Mouse (Mus musculus): Measurements from ENCODE around the gene Rad51b. TPM values are rescaled to one million over a fixed set of nuclear protein-coding genes. Genes with fewer than 3 reads are reported as not detected.

Rad51b gene
- polyA plus RNA-seq, 1 experiment from 2014 or later = 1.4 TPM

DNA sequence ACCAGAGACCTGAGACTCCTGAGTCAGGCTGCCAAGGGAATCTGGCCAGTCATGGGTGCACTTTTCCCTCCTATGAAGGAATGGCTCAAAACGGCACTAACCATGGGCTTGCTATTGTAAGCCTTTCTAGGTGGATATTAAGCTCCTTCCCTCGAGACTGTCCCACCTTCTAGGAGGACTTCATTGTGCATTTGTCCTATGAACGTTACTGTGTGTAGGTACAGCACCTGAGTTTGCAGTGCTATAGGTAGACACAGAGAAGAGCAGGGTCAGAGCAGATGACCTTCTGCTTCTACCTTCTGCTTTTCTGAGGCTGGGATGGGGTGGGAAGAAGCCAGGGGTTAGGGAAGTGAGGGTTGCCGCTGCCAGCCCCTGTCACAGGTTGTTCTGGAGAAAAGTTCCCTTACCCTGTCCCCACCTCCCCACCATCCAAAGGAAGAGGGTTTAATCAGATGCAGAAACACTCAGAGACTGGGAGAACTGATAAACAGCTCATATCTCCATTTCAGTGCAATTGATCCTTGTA, 329.5 kb downstream of the Rad51b start:
- Histone ChIP-seq H3K36me3 (no peaks in the 10 kb centered on the region), H3K9me3 (no peaks in the 10 kb centered on the region), H3K4me2 (no peak overlapping the region), H3K27ac (replicated peaks) (peak overlapping the region; percentile 52; the same call in 1 of the 2 replicates), H3K4me3 (no peak overlapping the region), H3K4me1 (replicated peaks) (peaks cover 22% of the 10 kb centered on the region), H3K27me3 (no peaks in the 10 kb centered on the region), H3K9ac (no peak overlapping the region)
- WGBS = 42% methylated on average over 4 of the region's 4 CpGs
- no peak for ATAC-seq (ENCODE audit: low read depth)

DNA sequence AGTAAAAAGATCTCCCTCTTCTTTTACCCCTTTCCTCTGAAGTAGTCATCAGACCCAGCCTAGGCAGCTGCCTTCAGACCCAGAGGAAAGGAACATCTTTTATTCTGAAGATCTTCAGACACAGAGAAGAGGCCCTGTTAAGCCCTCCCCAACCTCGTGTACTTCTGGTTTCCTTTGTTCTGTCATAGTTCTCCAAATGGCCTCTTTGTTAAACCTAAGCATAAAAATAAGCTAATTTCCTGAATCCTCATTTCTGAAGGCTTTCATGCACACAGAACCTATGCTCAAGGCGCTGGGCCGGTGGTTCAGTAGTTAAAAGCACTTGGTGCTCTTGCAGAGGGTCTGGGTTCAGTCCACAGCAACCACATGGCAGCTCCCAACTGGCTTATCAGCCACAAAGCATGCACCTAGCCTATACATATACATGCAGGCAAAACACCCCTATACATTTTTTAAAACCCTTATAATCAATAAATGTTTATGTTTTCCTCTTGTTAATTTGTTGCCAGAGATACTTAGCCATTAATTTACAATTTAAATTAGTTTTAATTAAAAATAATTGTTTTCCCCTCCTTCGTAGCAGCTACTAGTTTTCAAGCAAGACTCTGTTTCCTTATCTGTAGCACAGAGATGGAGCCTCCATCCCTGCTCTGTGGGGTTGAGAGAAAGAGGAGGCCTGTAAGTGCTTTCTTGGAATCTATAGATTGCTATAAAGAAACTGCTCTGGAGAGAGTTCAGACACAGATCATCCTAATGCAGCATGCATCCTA, 330.5 kb downstream of the Rad51b start:
- Histone ChIP-seq H3K4me3 (no peak overlapping the region), H3K27me3 (no peaks in the 10 kb centered on the region), H3K27ac (replicated peaks) (no peak overlapping the region), H3K9me3 (no peaks in the 10 kb centered on the region), H3K4me2 (no peak overlapping the region), H3K36me3 (no peaks in the 10 kb centered on the region), H3K9ac (no peak overlapping the region), H3K4me1 (replicated peaks) (peaks cover 22% of the 10 kb centered on the region)
- WGBS = 45% methylated on average over 4 of the region's 4 CpGs
- ATAC-seq (ENCODE audit: low read depth) = no peak

GRCm38 (mm10) chr12:79628121-79628774, 331.2 kb downstream of the Rad51b start:
- Histone ChIP-seq H3K4me2 (no peak overlapping the region), H3K9ac (no peak overlapping the region), H3K27me3 (no peaks in the 10 kb centered on the region), H3K4me3 (no peak overlapping the region), H3K27ac (replicated peaks) (no peak overlapping the region), H3K36me3 (no peaks in the 10 kb centered on the region), H3K4me1 (replicated peaks) (peaks cover 22% of the 10 kb centered on the region), H3K9me3 (no peaks in the 10 kb centered on the region)
- WGBS = 73% methylated on average over 5 of the region's 5 CpGs
- ATAC-seq (ENCODE audit: low read depth) = no peak

DNA sequence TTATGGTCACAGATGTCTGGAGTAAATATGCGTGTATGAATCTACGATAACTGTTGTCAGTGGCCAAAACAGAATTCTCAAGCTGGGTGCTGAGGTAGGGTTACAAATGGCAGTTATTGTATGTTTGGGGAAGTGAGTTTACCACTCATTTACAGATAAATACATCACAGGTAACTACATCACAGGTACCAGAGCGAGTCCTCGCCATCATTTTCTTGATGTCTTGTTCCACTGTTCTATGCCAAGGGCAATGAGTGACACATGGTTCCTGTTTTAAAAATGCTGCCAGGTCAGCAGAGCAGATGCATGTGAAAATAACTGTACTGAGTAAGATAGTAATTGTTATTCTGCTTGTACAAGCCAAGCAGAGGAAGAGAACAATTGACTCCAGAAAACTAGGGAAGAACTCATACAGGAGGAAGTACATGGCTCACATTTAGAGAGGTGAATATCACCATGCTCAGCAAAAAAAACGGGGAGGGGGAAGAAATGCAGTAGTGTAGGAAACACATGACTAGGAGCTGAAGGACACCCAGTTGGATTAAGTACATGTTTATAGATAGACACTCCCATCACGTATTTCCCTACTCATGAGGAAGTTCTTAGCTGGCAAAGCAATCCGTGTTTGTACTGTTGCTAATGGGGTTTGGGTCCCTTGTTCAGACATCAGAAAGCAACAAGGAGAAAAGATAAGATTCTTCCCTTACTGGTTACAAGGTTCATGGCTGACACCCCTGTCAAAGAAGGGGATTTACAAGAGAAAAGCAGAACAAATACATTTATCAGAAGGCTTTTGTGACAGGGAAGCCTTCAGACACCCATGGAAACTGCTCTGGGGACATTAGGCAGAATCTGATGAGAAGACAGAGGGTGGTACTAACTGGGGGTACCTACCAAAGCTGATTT, 333.1 kb downstream of the Rad51b start:
- no peak overlapping the region for H3K4me2 ChIP-seq
- H3K27ac ChIP-seq (replicated peaks) = no peak overlapping the region
- peaks cover 22% of the 10 kb centered on the region for H3K4me1 ChIP-seq (replicated peaks)
- no peaks in the 10 kb centered on the region for H3K27me3 ChIP-seq
- H3K9me3 ChIP-seq = no peaks in the 10 kb centered on the region
- ATAC-seq (ENCODE audit: low read depth) = no peak
- H3K4me3 ChIP-seq = no peak overlapping the region
- H3K9ac ChIP-seq = no peak overlapping the region
- WGBS = 91% methylated on average over 7 of the region's 7 CpGs
- no peaks in the 10 kb centered on the region for H3K36me3 ChIP-seq

DNA sequence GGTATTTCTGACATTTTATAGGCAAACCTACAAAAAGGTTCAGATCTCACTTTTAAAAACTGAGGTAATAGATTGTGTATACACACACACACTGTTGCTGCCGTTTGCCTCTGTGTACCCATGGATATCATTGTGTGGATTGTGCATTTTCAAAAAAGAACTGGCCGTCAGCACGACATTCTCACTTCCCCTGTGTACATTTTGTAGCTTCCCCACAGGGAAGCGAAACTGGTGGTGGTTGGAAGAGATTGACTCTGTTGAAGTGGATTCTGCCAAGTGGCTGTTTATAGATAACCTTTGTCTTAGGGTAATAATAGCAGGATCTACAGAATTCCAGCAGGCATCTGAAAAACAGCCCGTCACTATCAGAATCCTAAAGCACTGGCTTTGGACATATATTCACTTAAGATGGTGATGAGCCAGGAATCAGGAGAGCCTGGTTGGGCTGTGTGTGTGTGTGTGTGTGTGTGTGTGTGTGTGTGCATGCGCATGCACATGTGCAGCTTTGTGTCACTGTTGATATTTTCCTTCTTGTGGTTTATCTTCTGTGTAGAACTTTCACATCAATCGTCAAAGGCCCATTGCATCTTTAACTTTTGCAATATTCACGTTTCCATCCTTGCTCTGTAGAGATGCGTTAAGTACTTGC, 336.5 kb downstream of the Rad51b start:
- WGBS = 92% methylated on average over 9 of the region's 9 CpGs
- Histone ChIP-seq H3K4me2 (no peak overlapping the region), H3K9me3 (no peaks in the 10 kb centered on the region), H3K27ac (replicated peaks) (no peak overlapping the region), H3K36me3 (no peaks in the 10 kb centered on the region), H3K9ac (no peak overlapping the region), H3K27me3 (no peaks in the 10 kb centered on the region), H3K4me3 (no peak overlapping the region), H3K4me1 (replicated peaks) (no peaks in the 10 kb centered on the region)
- no peak for ATAC-seq (ENCODE audit: low read depth)

- no peak for ATAC-seq (ENCODE audit: low read depth)
- 44% methylated on average over 7 of the region's 7 CpGs for WGBS
- Histone ChIP-seq H3K27me3 (no peaks in the 10 kb centered on the region), H3K4me1 (replicated peaks) (no peaks in the 10 kb centered on the region), H3K36me3 (no peaks in the 10 kb centered on the region), H3K9ac (no peak overlapping the region), H3K9me3 (no peaks in the 10 kb centered on the region), H3K4me3 (no peak overlapping the region), H3K4me2 (no peak overlapping the region), H3K27ac (replicated peaks) (no peak overlapping the region)
Observed at GRCm38 (mm10) chr12:79641570-79642285, 344.6 kb downstream of the Rad51b start.

DNA sequence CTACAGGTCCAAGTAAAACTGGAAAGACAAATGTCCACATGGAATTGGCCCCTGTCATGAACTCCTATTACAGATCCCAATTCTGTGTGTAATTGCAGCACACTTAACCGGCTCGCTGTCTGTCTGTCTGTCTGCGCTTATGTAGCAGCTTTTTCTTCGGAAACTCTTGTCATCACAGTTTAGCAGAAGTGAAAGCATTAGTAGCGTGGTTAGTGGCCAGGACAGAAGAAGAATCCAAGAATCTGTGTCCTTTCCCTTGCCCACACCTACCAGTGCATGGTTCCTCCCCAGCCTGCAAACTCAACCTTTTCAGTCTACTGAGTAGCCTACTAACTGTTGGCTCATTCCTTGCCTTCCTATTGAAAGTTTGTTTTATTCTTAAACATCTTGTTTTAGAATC, 345.6 kb downstream of the Rad51b start:
- H3K36me3 ChIP-seq = no peaks in the 10 kb centered on the region
- no peak overlapping the region for H3K4me3 ChIP-seq
- H3K27me3 ChIP-seq = no peaks in the 10 kb centered on the region
- H3K4me2 ChIP-seq = no peak overlapping the region
- no peak overlapping the region for H3K27ac ChIP-seq (replicated peaks)
- WGBS = 95% methylated on average over 5 of the region's 5 CpGs
- ATAC-seq (ENCODE audit: low read depth) = no peak
- no peak overlapping the region for H3K9ac ChIP-seq
- H3K9me3 ChIP-seq = no peaks in the 10 kb centered on the region
- no peaks in the 10 kb centered on the region for H3K4me1 ChIP-seq (replicated peaks)

- Histone ChIP-seq H3K9me3 (no peaks in the 10 kb centered on the region), H3K4me3 (no peak overlapping the region), H3K9ac (no peak overlapping the region), H3K36me3 (no peaks in the 10 kb centered on the region), H3K4me1 (replicated peaks) (peaks cover 4% of the 10 kb centered on the region; the same call in 1 of the 2 replicates), H3K27me3 (no peaks in the 10 kb centered on the region), H3K4me2 (no peak overlapping the region), H3K27ac (replicated peaks) (no peak overlapping the region)
- no peak for ATAC-seq (ENCODE audit: low read depth)
- WGBS = 86% methylated on average over 4 of the region's 4 CpGs
Observed at GRCm38 (mm10) chr12:79645656-79646055, 348.6 kb downstream of the Rad51b start.

GRCm38 (mm10) chr12:79646646-79647164, 349.6 kb downstream of the Rad51b start:
- no peak for ATAC-seq (ENCODE audit: low read depth)
- no peaks in the 10 kb centered on the region for H3K27me3 ChIP-seq
- WGBS = 90% methylated on average over 9 of the region's 9 CpGs
- H3K4me1 ChIP-seq (replicated peaks) = peaks cover 4% of the 10 kb centered on the region; the same call in 1 of the 2 replicates
- no peaks in the 10 kb centered on the region for H3K9me3 ChIP-seq
- no peaks in the 10 kb centered on the region for H3K36me3 ChIP-seq
- no peak overlapping the region for H3K27ac ChIP-seq (replicated peaks)
- H3K9ac ChIP-seq = no peak overlapping the region
- no peak overlapping the region for H3K4me3 ChIP-seq
- no peak overlapping the region for H3K4me2 ChIP-seq

GRCm38 (mm10) chr12:79647382-79647781, 350.3 kb downstream of the Rad51b start:
- no peak for ATAC-seq (ENCODE audit: low read depth)
- Histone ChIP-seq H3K4me2 (no peak overlapping the region), H3K27ac (replicated peaks) (no peak overlapping the region), H3K4me1 (replicated peaks) (peaks cover 4% of the 10 kb centered on the region; the same call in 1 of the 2 replicates), H3K4me3 (no peak overlapping the region), H3K9ac (no peak overlapping the region), H3K27me3 (no peaks in the 10 kb centered on the region), H3K36me3 (no peaks in the 10 kb centered on the region), H3K9me3 (no peaks in the 10 kb centered on the region)
- 86% methylated on average over 6 of the region's 6 CpGs for WGBS

GRCm38 (mm10) chr12:79647976-79648375, 350.9 kb downstream of the Rad51b start:
- Histone ChIP-seq H3K27me3 (no peaks in the 10 kb centered on the region), H3K9ac (no peak overlapping the region), H3K36me3 (no peaks in the 10 kb centered on the region), H3K27ac (replicated peaks) (no peak overlapping the region), H3K4me2 (no peak overlapping the region), H3K4me1 (replicated peaks) (peaks cover 4% of the 10 kb centered on the region; the same call in 1 of the 2 replicates), H3K9me3 (no peaks in the 10 kb centered on the region), H3K4me3 (no peak overlapping the region)
- WGBS = 82% methylated on average over 5 of the region's 5 CpGs
- no peak for ATAC-seq (ENCODE audit: low read depth)
